Mouse (Mus musculus): ENCODE measurements around the gene Ppfibp2.

DNA sequence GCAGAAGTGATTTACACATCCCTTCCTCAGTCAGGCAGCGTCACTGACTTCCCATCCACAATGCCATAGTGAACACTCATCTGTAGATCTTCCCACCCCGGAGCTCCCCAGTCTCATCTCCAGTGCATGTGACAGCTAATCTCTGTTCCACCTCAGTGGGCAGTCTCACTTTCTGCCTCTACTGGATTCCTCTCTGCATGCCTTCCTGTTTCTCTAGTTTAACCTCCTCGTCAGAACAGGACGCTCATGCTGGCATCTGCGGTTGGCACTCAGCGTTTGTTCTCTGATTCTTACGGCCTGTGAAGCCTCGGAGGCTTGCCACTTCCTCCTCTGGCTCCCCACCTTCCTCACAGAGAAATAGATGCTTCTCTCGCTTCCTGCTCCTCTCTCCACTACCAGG, 112.6 kb downstream of the Ppfibp2 start:
- no peak for TF ChIP-seq POLR2A (IDR thresholded peaks at IDR 0.05; ENCODE audit: borderline replicate concordance, extremely low read depth, low read depth, low read length)
- TF ChIP-seq CTCF (IDR thresholded peaks at IDR 0.05; ENCODE audit: insufficient read depth, low read length): no peak
